Mouse (Mus musculus) cortical plate, adult 2 months (tissue): ENCODE data around the gene Gm29776. TPM values are rescaled to one million over a fixed set of nuclear protein-coding genes. Genes with fewer than 3 reads are reported as not detected.

Experiments used
- H3K27ac ChIP-seq: fragments of 200-500 bp; 2 replicates; pipeline ENCODE4 v1.5.1; 2012; ENCODE audit warnings: low read length, control low read depth, inconsistent platforms; ENCODE audit not compliant: insufficient read depth
- H3K4me1 ChIP-seq: fragments of 200-500 bp; 2 replicates; pipeline ENCODE4 v1.6.1; 2011; ENCODE audit warnings: low read length; ENCODE audit not compliant: control insufficient read depth, insufficient read depth
- H3K4me3 ChIP-seq: fragments of 200-500 bp; 2 replicates; pipeline ENCODE4 v1.5.1; 2011; ENCODE audit warnings: mild to moderate bottlenecking, low read length, control low read depth; ENCODE audit not compliant: insufficient read depth
- CTCF ChIP-seq: fragments of 200-500 bp; IDR thresholded peaks from 2 replicates; pipeline ENCODE4 v1.5.1; 2011; ENCODE audit warnings: mild to moderate bottlenecking, control low read depth, low read length; ENCODE audit not compliant: insufficient read depth; ENCODE audit errors: extremely low read depth
- POLR2A ChIP-seq: fragments of 200-500 bp; IDR thresholded peaks from 2 replicates; pipeline ENCODE4 v1.6.1; 2011; ENCODE audit warnings: mild to moderate bottlenecking, low read length, control low read depth; ENCODE audit not compliant: insufficient read depth; ENCODE audit errors: extremely low read depth
- polyA plus RNA-seq: library from polyadenylated mRNA; depleted of rRNA; stranded (reverse); fragments of >200 nt; gene quantifications from 2 replicates; pipeline ENCODE4 v1.2.3, GENCODE M21; 2012; rRNA removed

Gm29776 gene
- polyA plus RNA-seq = 0.04 and 0.06 TPM in 2 replicates

GRCm38 (mm10) chr14:54698733-54699132 lies at the start of gene Gm29776:
TSS of gene Gm29776 (minus strand) at chr14:54698833.
- Histone ChIP-seq H3K4me3 (no peak within 1 kb of the TSS), H3K4me1 (no peaks in the 10 kb centered on the region), H3K27ac (no peak within 1 kb of the TSS)
- TF ChIP-seq POLR2A = no peak
- TF ChIP-seq CTCF = no peak

GRCm38 (mm10) chr14:54746038-54746437 lies 47.4 kb upstream of the Gm29776 start:
- Histone ChIP-seq H3K4me1 (no peaks in the 10 kb centered on the region; the same call in 1 of the 2 replicates), H3K4me3 (no peak overlapping the region), H3K27ac (no peak overlapping the region)
- TF ChIP-seq CTCF = no peak
- TF ChIP-seq POLR2A = no peak

GRCm38 (mm10) chr14:54744473-54744872 lies 45.8 kb upstream of the Gm29776 start:
- H3K27ac ChIP-seq = no peak overlapping the region
- no peaks in the 10 kb centered on the region; the same call in 1 of the 2 replicates for H3K4me1 ChIP-seq
- H3K4me3 ChIP-seq = no peak overlapping the region
- TF ChIP-seq CTCF (no peak), POLR2A (no peak)

- Histone ChIP-seq H3K27ac (no peak overlapping the region), H3K4me3 (no peak overlapping the region), H3K4me1 (peaks cover 2% of the 10 kb centered on the region)
- TF ChIP-seq POLR2A (no peak), CTCF (no peak)
Observed at GRCm38 (mm10) chr14:54742375-54742774, 43.7 kb upstream of the Gm29776 start.

- Histone ChIP-seq H3K4me3 (no peak overlapping the region), H3K27ac (no peak overlapping the region), H3K4me1 (peaks cover 6% of the 10 kb centered on the region)
- no peak for TF ChIP-seq CTCF
- TF ChIP-seq POLR2A = no peak
Observed at GRCm38 (mm10) chr14:54741721-54742120, 43.1 kb upstream of the Gm29776 start.

GRCm38 (mm10) chr14:54737634-54738033 lies 39.0 kb upstream of the Gm29776 start:
- Histone ChIP-seq H3K4me1 (peaks cover 6% of the 10 kb centered on the region), H3K4me3 (no peak overlapping the region), H3K27ac (peak overlapping the region; percentile 39; the same call in 1 of the 2 replicates)
- TF ChIP-seq CTCF = no peak
- TF ChIP-seq POLR2A = no peak

- peaks cover 7% of the 10 kb centered on the region for H3K4me1 ChIP-seq
- H3K27ac ChIP-seq = peak overlapping the region; percentile 39
- no peak for TF ChIP-seq CTCF
- no peak for TF ChIP-seq POLR2A
- no peak overlapping the region for H3K4me3 ChIP-seq
Observed at GRCm38 (mm10) chr14:54736555-54737552, 38.2 kb upstream of the Gm29776 start.

- H3K27ac ChIP-seq = no peak overlapping the region
- no peak overlapping the region for H3K4me3 ChIP-seq
- no peak for TF ChIP-seq CTCF
- H3K4me1 ChIP-seq = peaks cover 7% of the 10 kb centered on the region
Observed at GRCm38 (mm10) chr14:54735221-54735620, 36.6 kb upstream of the Gm29776 start.

- peaks cover 9% of the 10 kb centered on the region for H3K4me1 ChIP-seq
- no peak overlapping the region for H3K27ac ChIP-seq
- TF ChIP-seq POLR2A = no peak
- no peak for TF ChIP-seq CTCF
- no peak overlapping the region for H3K4me3 ChIP-seq
Observed at GRCm38 (mm10) chr14:54734004-54734403, 35.4 kb upstream of the Gm29776 start.

- TF ChIP-seq CTCF = no peak
- no peak for TF ChIP-seq POLR2A
- H3K4me3 ChIP-seq = no peak overlapping the region
- H3K27ac ChIP-seq = 0 out of 2 replicates have a peak overlapping the region, but pooled peaks have one; percentile 28
- peaks cover 5% of the 10 kb centered on the region for H3K4me1 ChIP-seq
Observed at GRCm38 (mm10) chr14:54732206-54732605, 33.6 kb upstream of the Gm29776 start.
